Mouse (Mus musculus) limb, embryonic 10.5 days (tissue): ENCODE results near the gene Rsrp1. TPM values are rescaled to one million over a fixed set of nuclear protein-coding genes. Genes with fewer than 3 reads are reported as not detected.

Experiments
- DNase-seq: peaks from one replicate; pipeline ENCODE4 v3.0.0-alpha.2; 2017; ENCODE audit warnings: low spot score
- H3K27ac ChIP-seq: fragments of 300-500 bp; sonication (generic); 2 replicates; pipeline ENCODE4 v1.5.1; 2016; ENCODE audit warnings: mild to moderate bottlenecking
- H3K27me3 ChIP-seq: fragments of 300-500 bp; sonication (generic); 2 replicates; pipeline ENCODE4 v1.6.1; 2016; ENCODE audit warnings: low read depth, mild to moderate bottlenecking; ENCODE audit not compliant: poor library complexity, severe bottlenecking
- H3K36me3 ChIP-seq: fragments of 300-500 bp; sonication (generic); 2 replicates; pipeline ENCODE4 v1.6.1; 2016; ENCODE audit warnings: mild to moderate bottlenecking, moderate library complexity
- H3K4me1 ChIP-seq: fragments of 300-500 bp; sonication (generic); 2 replicates; pipeline ENCODE4 v1.6.1; 2016
- H3K4me3 ChIP-seq: fragments of 300-500 bp; sonication (generic); 2 replicates; pipeline ENCODE4 v1.5.1; 2016; ENCODE audit warnings: mild to moderate bottlenecking, moderate library complexity
- H3K9me3 ChIP-seq: fragments of 300-500 bp; sonication (generic); replicated peaks from 2 replicates; pipeline ENCODE4 v1.6.1; 2016; ENCODE audit warnings: mild to moderate bottlenecking
- whole genome bisulfite sequencing: fragments of 180-500 bp; shearing (Covaris S2); methylation state at CpG from one replicate; pipeline ENCODE4 v1.1.7; 2016; 5-methylcytosine and 5-hydroxymethylcytosine counted together
- polyA plus RNA-seq: library from polyadenylated mRNA; unstranded; fragments of >200 nt; fragmentation: Nextera tagmentation; extraction: Ambion mirVana; gene quantifications from 2 replicates; pipeline ENCODE4 v1.2.1, GENCODE M21; 2016

Rsrp1 gene
- polyA plus RNA-seq, 1 experiment from 2014 or later, result 383 TPM

GRCm38 (mm10) chr4:134927815-134928463 lies 4.5 kb downstream of the Rsrp1 start:
- WGBS, result 72% methylated on average over 5 of the region's 5 CpGs
- H3K4me3 ChIP-seq, result no peak overlapping the region
- H3K9me3 ChIP-seq, result no peaks in the 10 kb centered on the region
- no peaks in the 10 kb centered on the region for H3K27me3 ChIP-seq
- no peak for DNase-seq
- no peak overlapping the region for H3K27ac ChIP-seq
- H3K4me1 ChIP-seq, result peaks cover 38% of the 10 kb centered on the region
- H3K36me3 ChIP-seq, result peaks cover 54% of the 10 kb centered on the region

GRCm38 (mm10) chr4:134928464-134928836 lies 5.1 kb downstream of the Rsrp1 start:
- Histone ChIP-seq H3K4me1 (peaks cover 38% of the 10 kb centered on the region), H3K4me3 (no peak overlapping the region), H3K9me3 (no peaks in the 10 kb centered on the region), H3K27me3 (no peaks in the 10 kb centered on the region), H3K36me3 (peaks cover 59% of the 10 kb centered on the region), H3K27ac (no peak overlapping the region)
- no peak for DNase-seq
- WGBS, result 71% methylated on average over 1 of the region's 1 CpGs

- H3K4me3 ChIP-seq, result no peak overlapping the region
- DNase-seq, result no peak
- H3K27ac ChIP-seq, result no peak overlapping the region
- H3K4me1 ChIP-seq, result peaks cover 38% of the 10 kb centered on the region
- no peaks in the 10 kb centered on the region for H3K9me3 ChIP-seq
- WGBS, result 79% methylated on average over 4 of the region's 4 CpGs
- no peaks in the 10 kb centered on the region for H3K27me3 ChIP-seq
- peaks cover 63% of the 10 kb centered on the region for H3K36me3 ChIP-seq
Observed at GRCm38 (mm10) chr4:134929536-134929935, 6.1 kb downstream of the Rsrp1 start.

GRCm38 (mm10) chr4:134930190-134930589 lies 6.8 kb downstream of the Rsrp1 start:
- Histone ChIP-seq H3K4me1 (peaks cover 31% of the 10 kb centered on the region), H3K4me3 (peak overlapping the region; percentile 92), H3K27ac (no peak overlapping the region), H3K36me3 (peaks cover 66% of the 10 kb centered on the region), H3K27me3 (no peaks in the 10 kb centered on the region), H3K9me3 (no peaks in the 10 kb centered on the region)
- no peak for DNase-seq
- WGBS, result 33% methylated on average over 9 of the region's 9 CpGs

- WGBS, result under 1% methylated on average over 68 of the region's 68 CpGs
- Histone ChIP-seq H3K4me1 (peaks cover 24% of the 10 kb centered on the region), H3K36me3 (peaks cover 66% of the 10 kb centered on the region), H3K27ac (peak within 1 kb of the TSS; percentile 81), H3K4me3 (peak within 1 kb of the TSS; percentile 92), H3K27me3 (no peaks in the 10 kb centered on the region), H3K9me3 (no peaks in the 10 kb centered on the region)
- peak; percentile 99 for DNase-seq
Observed at GRCm38 (mm10) chr4:134930684-134931481, 7.5 kb downstream of the Rsrp1 start, which contains the start of gene Syf2. Gene Syf2 (plus strand): TSS chr4:134930898.

- 89% methylated on average over 17 of the region's 17 CpGs for WGBS
- no peak for DNase-seq
- H3K27ac ChIP-seq, result no peak overlapping the region
- H3K36me3 ChIP-seq, result peaks cover 52% of the 10 kb centered on the region
- no peaks in the 10 kb centered on the region for H3K9me3 ChIP-seq
- H3K27me3 ChIP-seq, result peaks cover 8% of the 10 kb centered on the region
- no peak overlapping the region for H3K4me3 ChIP-seq
- H3K4me1 ChIP-seq, result peaks cover 7% of the 10 kb centered on the region; the same call in 1 of the 2 replicates
Observed at GRCm38 (mm10) chr4:134937240-134938176, 14.1 kb downstream of the Rsrp1 start.

GRCm38 (mm10) chr4:134939900-134940299 lies 16.5 kb downstream of the Rsrp1 start:
- Histone ChIP-seq H3K27me3 (peaks cover 32% of the 10 kb centered on the region), H3K36me3 (peaks cover 29% of the 10 kb centered on the region), H3K9me3 (no peaks in the 10 kb centered on the region), H3K27ac (no peak overlapping the region), H3K4me3 (no peak overlapping the region), H3K4me1 (peaks cover 12% of the 10 kb centered on the region)
- WGBS, result 66% methylated on average over 9 of the region's 9 CpGs
- DNase-seq, result no peak

- WGBS, result 50% methylated on average over 27 of the region's 27 CpGs
- Histone ChIP-seq H3K9me3 (no peaks in the 10 kb centered on the region), H3K4me3 (no peak overlapping the region), H3K27me3 (peaks cover 39% of the 10 kb centered on the region), H3K4me1 (peaks cover 16% of the 10 kb centered on the region), H3K27ac (no peak overlapping the region), H3K36me3 (no peaks in the 10 kb centered on the region)
- no peak for DNase-seq
Observed at GRCm38 (mm10) chr4:134943758-134944538, 20.6 kb downstream of the Rsrp1 start.

GRCm38 (mm10) chr4:134946024-134946744 lies 22.8 kb downstream of the Rsrp1 start:
- 19% methylated on average over 17 of the region's 17 CpGs for WGBS
- DNase-seq, result peak; percentile 81
- Histone ChIP-seq H3K4me1 (peaks cover 18% of the 10 kb centered on the region), H3K27me3 (peaks cover 38% of the 10 kb centered on the region), H3K4me3 (peak overlapping the region; percentile 29), H3K27ac (no peak overlapping the region), H3K36me3 (no peaks in the 10 kb centered on the region), H3K9me3 (no peaks in the 10 kb centered on the region)

GRCm38 (mm10) chr4:134950518-134951091 lies 27.2 kb downstream of the Rsrp1 start:
- peak; percentile 81 for DNase-seq
- no peaks in the 10 kb centered on the region for H3K9me3 ChIP-seq
- H3K27ac ChIP-seq, result peak overlapping the region; percentile 64
- H3K27me3 ChIP-seq, result peaks cover 21% of the 10 kb centered on the region
- H3K4me1 ChIP-seq, result peaks cover 25% of the 10 kb centered on the region
- H3K4me3 ChIP-seq, result 0 out of 2 replicates have a peak overlapping the region, but pooled peaks have one; percentile 7
- WGBS, result 27% methylated on average over 11 of the region's 11 CpGs
- no peaks in the 10 kb centered on the region for H3K36me3 ChIP-seq

GRCm38 (mm10) chr4:134954461-134954860 lies 31.1 kb downstream of the Rsrp1 start:
- 21% methylated on average over 15 of the region's 15 CpGs for WGBS
- DNase-seq, result no peak
- no peaks in the 10 kb centered on the region for H3K9me3 ChIP-seq
- H3K27me3 ChIP-seq, result peaks cover 44% of the 10 kb centered on the region
- H3K4me3 ChIP-seq, result peak overlapping the region; percentile 18; the same call in 1 of the 2 replicates
- H3K36me3 ChIP-seq, result no peaks in the 10 kb centered on the region
- peak overlapping the region; percentile 51; the same call in 1 of the 2 replicates for H3K27ac ChIP-seq
- peaks cover 21% of the 10 kb centered on the region for H3K4me1 ChIP-seq
